Mouse (Mus musculus) embryonic facial prominence, embryonic 13.5 days (tissue): ENCODE measurements at regions not wholly inside any gene's neighbourhood (a gene's known extent, or its start where the extent isn't known, plus 50 kb on each side); places are given as distances from the start of the nearest gene placed in this dataset.

Experiments
- ATAC-seq: fragments of 200-750 bp; cut with Nextera tagmentation; 2 replicates; pipeline ENCODE4 v1.8.0; 2017; ENCODE audit warnings: low read depth; ENCODE audit not compliant: insufficient number of reproducible peaks, insufficient read depth, low FRiP score, low TSS enrichment
- H3K27ac ChIP-seq: fragments of 300-500 bp; sonication (generic); 2 replicates; pipeline ENCODE4 v1.5.1; 2015; ENCODE audit warnings: moderate library complexity, mild to moderate bottlenecking, inconsistent platforms
- H3K27me3 ChIP-seq: fragments of 300-500 bp; sonication (generic); 2 replicates; pipeline ENCODE4 v1.6.1; 2015; ENCODE audit warnings: mild to moderate bottlenecking, inconsistent platforms
- H3K36me3 ChIP-seq: fragments of 300-500 bp; sonication (generic); 2 replicates; pipeline ENCODE4 v1.6.1; 2015; ENCODE audit warnings: mild to moderate bottlenecking, inconsistent platforms
- H3K4me1 ChIP-seq: fragments of 300-500 bp; sonication (generic); 2 replicates; pipeline ENCODE4 v1.6.1; 2015; ENCODE audit warnings: inconsistent platforms
- H3K4me2 ChIP-seq: fragments of 300-500 bp; sonication (generic); 2 replicates; pipeline ENCODE4 v1.6.1; 2015; ENCODE audit warnings: moderate library complexity, mild to moderate bottlenecking, inconsistent platforms
- H3K4me3 ChIP-seq: fragments of 300-500 bp; sonication (generic); 2 replicates; pipeline ENCODE4 v1.5.1; 2015; ENCODE audit warnings: mild to moderate bottlenecking, inconsistent platforms
- H3K9ac ChIP-seq: fragments of 300-500 bp; sonication (generic); 2 replicates; pipeline ENCODE4 v1.6.1; 2015; ENCODE audit warnings: mild to moderate bottlenecking, inconsistent platforms
- H3K9me3 ChIP-seq: fragments of 300-500 bp; sonication (generic); 2 replicates; pipeline ENCODE4 v1.6.1; 2016; ENCODE audit warnings: inconsistent platforms
- WGBS: fragments of 180-500 bp; shearing (Covaris S2); methylation state at CpG from one replicate; pipeline ENCODE4 v1.1.7; 2015; ENCODE audit warnings: mixed read lengths; 5-methylcytosine and 5-hydroxymethylcytosine counted together

DNA sequence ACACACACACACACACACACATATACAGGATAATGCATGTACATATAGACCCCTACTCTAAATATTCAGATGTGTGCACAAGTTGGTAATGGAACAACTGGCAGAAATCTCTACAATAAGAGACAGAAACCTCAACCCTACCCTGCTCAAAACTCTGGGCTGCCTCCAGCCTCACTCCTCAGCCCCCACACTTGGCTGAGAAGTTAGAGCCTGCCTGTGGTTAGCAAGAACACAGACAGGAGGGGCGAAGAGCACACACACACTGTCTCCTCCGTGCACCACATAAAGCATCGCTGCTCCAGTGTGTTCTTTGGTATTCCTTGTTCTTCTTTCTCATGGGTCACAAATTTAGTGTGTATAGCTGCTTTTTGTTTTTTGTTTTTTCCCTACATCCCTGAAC lies 382.0 kb upstream of the Sox9 start:
- no peak overlapping the region for H3K27ac ChIP-seq
- no peaks in the 10 kb centered on the region for H3K36me3 ChIP-seq
- ATAC-seq = no peak
- H3K4me2 ChIP-seq = no peak overlapping the region
- WGBS = 84% methylated on average over 3 of the region's 3 CpGs
- peaks cover 10% of the 10 kb centered on the region for H3K27me3 ChIP-seq
- no peak overlapping the region for H3K9ac ChIP-seq
- H3K4me1 ChIP-seq = no peaks in the 10 kb centered on the region
- no peaks in the 10 kb centered on the region for H3K9me3 ChIP-seq
- H3K4me3 ChIP-seq = no peak overlapping the region

DNA sequence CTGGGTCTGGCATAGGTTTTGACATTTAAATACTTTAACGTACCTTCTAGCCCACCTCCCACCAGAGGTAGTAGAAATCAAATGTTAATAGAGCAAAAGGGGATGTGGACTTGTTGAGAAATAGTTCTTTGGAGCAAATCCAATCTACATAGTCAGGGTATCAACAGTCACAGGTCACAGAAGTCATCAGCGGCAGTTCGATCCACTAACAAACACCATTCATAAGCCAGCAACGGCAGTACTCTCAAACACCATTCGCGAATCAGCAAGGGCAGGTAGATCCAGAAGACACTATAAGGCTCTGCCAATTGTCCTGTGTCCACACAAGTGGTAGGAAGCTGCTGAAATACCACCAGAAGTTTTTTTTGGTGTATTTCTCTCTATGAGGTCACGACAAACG lies 374.3 kb upstream of the Sox9 start:
- H3K9ac ChIP-seq = no peak overlapping the region
- WGBS = 94% methylated on average over 8 of the region's 8 CpGs
- H3K4me3 ChIP-seq = no peak overlapping the region
- H3K27me3 ChIP-seq = peaks cover 41% of the 10 kb centered on the region
- no peak overlapping the region for H3K4me2 ChIP-seq
- H3K9me3 ChIP-seq = no peaks in the 10 kb centered on the region
- no peaks in the 10 kb centered on the region for H3K36me3 ChIP-seq
- H3K4me1 ChIP-seq = peaks cover 6% of the 10 kb centered on the region
- H3K27ac ChIP-seq = no peak overlapping the region
- ATAC-seq = no peak

DNA sequence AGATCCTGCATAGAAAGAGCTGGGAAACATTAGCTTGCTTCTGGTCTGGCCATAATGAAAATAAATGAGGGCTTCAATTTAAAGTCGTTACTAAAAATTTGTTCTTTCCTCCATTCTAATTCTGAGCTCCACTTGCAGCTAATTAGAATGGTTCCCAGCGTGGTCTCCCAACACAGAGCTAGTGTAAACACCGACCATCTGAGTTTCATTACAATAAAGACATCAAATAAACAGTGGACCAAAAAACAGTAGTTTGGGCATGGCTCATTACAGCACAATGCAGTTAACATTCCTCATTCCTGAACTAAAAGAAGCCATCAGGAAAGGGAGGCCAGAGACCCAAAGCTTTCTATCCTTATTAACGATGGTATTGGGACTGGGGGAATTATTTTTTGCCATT lies 369.6 kb upstream of the Sox9 start:
- Histone ChIP-seq H3K36me3 (no peaks in the 10 kb centered on the region), H3K27me3 (peaks cover 60% of the 10 kb centered on the region), H3K4me3 (no peak overlapping the region), H3K4me1 (peaks cover 6% of the 10 kb centered on the region), H3K27ac (no peak overlapping the region), H3K9ac (no peak overlapping the region), H3K4me2 (no peak overlapping the region), H3K9me3 (no peaks in the 10 kb centered on the region; the same call in 1 of the 2 replicates)
- ATAC-seq = no peak
- WGBS = 11% methylated on average over 4 of the region's 4 CpGs

DNA sequence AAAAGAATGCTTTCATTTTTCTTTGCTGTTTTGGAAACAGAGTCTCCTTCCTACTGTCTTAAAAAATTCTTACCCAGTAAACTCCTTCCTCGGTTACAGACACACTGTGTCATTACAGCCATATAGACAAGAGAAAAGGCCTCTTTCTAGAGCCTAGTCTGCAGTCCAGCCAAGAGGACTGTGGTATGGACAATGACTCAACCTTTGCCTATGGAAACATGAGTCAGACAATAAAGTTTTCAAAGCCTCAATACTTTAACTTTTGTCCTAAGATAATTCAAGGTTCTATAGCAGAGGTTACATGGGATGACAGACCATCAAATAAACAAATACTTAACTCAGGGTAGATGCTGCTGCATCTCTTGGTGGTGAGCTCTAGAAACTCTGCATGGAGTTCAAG lies 339.4 kb upstream of the Sox9 start:
- no peaks in the 10 kb centered on the region for H3K36me3 ChIP-seq
- H3K4me2 ChIP-seq = no peak overlapping the region
- H3K9me3 ChIP-seq = no peaks in the 10 kb centered on the region
- H3K4me3 ChIP-seq = no peak overlapping the region
- 76% methylated on average over 1 of the region's 1 CpGs for WGBS
- no peak overlapping the region for H3K27ac ChIP-seq
- H3K9ac ChIP-seq = no peak overlapping the region
- H3K27me3 ChIP-seq = no peaks in the 10 kb centered on the region
- no peak for ATAC-seq
- no peaks in the 10 kb centered on the region for H3K4me1 ChIP-seq

DNA sequence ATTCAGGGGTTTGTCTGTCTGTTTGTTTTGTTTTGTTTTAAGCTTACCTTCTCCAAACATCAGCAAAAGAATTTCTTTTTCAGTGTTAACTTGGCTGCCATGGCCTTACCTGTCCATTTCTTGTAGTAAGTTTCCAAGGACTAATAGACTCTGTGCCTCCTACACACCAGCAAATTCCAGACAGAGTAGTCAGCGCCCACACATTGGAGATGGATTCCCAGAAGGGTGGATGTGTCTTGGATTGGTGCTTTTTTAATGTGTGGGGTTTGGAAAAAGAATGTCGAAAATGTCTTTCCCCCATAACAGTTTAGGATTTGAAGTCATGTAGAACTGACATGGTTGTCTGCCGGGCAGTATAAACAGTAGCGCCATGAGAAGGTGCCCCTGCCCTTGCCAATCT lies 338.1 kb upstream of the Sox9 start:
- Histone ChIP-seq H3K27ac (no peak overlapping the region), H3K9me3 (no peaks in the 10 kb centered on the region), H3K4me3 (no peak overlapping the region), H3K4me1 (no peaks in the 10 kb centered on the region), H3K36me3 (no peaks in the 10 kb centered on the region), H3K4me2 (no peak overlapping the region), H3K9ac (no peak overlapping the region), H3K27me3 (no peaks in the 10 kb centered on the region)
- 86% methylated on average over 4 of the region's 4 CpGs for WGBS
- no peak for ATAC-seq

DNA sequence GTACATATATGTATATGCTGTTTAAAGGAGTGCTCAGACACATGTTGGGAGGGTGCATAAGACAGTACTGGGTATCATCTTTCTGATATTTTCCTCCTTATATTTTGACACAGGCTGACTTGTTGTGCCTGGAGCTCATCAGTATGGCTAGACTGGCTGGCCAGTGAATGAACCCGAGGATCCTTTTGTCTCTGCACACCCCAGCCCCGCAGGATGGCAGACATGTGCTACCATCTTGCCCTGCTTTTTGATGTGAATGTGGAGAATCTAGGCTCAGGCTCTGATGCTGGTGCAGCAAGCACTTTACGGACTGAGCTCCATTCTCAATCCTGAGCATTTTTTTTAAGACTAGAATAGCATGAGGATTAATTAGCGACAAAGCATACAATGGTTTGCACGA lies 332.4 kb upstream of the Sox9 start:
- no peak overlapping the region for H3K27ac ChIP-seq
- 22% methylated on average over 5 of the region's 5 CpGs for WGBS
- ATAC-seq = no peak

DNA sequence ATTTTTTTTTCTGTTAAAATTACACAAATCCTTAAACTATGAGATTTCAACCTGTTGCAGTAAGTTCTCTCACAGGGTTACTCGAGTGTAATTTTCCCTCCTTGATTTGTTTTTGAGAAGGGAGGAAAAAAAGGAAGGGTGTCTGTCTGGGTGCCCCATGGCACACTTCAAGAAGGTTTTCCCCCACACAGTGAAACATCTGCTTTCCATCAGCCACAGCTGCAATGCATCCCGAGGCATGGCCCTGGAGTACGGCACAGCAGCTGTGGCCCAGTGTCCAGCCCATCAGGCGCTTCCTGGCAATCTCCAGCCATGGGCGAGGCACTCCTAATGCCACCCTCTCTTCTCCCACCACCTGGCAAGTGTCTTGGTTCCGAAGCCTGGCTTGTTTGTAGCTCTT lies 331.8 kb upstream of the Sox9 start:
- no peak overlapping the region for H3K4me3 ChIP-seq
- no peaks in the 10 kb centered on the region for H3K9me3 ChIP-seq
- H3K27me3 ChIP-seq = no peaks in the 10 kb centered on the region
- peaks cover 9% of the 10 kb centered on the region for H3K4me1 ChIP-seq
- WGBS = 20% methylated on average over 6 of the region's 6 CpGs
- H3K27ac ChIP-seq = no peak overlapping the region
- no peak overlapping the region for H3K4me2 ChIP-seq
- H3K9ac ChIP-seq = no peak overlapping the region
- H3K36me3 ChIP-seq = no peaks in the 10 kb centered on the region
- ATAC-seq = no peak

More for the DNA sequence above, 332.4 kb upstream of the Sox9 start:
- Histone ChIP-seq H3K4me3 (no peak overlapping the region), H3K9me3 (no peaks in the 10 kb centered on the region), H3K36me3 (no peaks in the 10 kb centered on the region), H3K4me1 (peaks cover 9% of the 10 kb centered on the region), H3K4me2 (no peak overlapping the region), H3K9ac (no peak overlapping the region), H3K27me3 (no peaks in the 10 kb centered on the region)

DNA sequence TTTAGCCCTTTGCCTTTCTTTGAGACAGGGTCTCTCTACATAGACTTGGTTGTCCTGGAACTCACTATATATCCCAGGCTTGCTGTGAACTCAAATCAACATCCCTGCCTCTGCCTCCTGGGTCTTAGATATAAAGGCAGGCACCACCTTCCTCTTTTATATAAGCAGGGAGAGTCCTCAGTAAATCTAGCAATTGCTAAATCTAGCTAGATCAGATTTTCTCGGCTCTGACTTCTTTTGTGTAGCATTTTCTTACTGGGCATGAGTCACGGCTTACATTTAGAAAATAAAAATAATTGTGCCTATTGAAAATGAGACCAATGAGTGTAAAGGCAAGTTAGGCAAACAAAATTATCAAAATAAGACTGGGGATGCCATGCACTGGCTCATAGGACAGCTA lies 323.9 kb upstream of the Sox9 start:
- no peaks in the 10 kb centered on the region for H3K4me1 ChIP-seq
- no peaks in the 10 kb centered on the region; the same call in 1 of the 2 replicates for H3K27me3 ChIP-seq
- H3K4me3 ChIP-seq = no peak overlapping the region
- no peak overlapping the region for H3K27ac ChIP-seq
- H3K36me3 ChIP-seq = no peaks in the 10 kb centered on the region
- ATAC-seq = no peak
- no peaks in the 10 kb centered on the region for H3K9me3 ChIP-seq
- H3K9ac ChIP-seq = no peak overlapping the region
- no peak overlapping the region for H3K4me2 ChIP-seq
- WGBS = 69% methylated on average over 2 of the region's 2 CpGs

DNA sequence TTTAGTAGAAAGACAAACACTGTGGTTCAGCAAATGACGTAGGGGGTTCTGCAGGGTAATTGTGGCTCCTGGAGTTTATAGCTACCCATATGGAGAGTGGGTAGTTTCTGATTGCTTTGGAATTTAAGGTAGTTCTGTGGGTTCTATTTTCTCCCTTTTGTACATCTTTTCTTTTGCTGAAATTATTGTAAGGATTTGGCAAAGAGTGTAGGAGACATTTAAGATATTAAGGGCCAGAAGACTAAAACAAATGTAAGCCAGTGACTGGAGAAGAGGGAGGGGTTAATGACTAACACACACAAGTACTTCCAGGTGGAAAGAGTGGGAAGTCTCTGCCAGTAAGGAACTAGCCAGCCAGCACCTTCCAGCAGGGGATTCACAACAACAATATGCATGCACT lies 318.9 kb upstream of the Sox9 start:
- H3K27ac ChIP-seq = no peak overlapping the region
- H3K4me1 ChIP-seq = no peaks in the 10 kb centered on the region
- H3K9ac ChIP-seq = no peak overlapping the region
- no peak overlapping the region for H3K4me2 ChIP-seq
- no peak for ATAC-seq
- no peak overlapping the region for H3K4me3 ChIP-seq
- H3K27me3 ChIP-seq = no peaks in the 10 kb centered on the region; the same call in 1 of the 2 replicates
- 56% methylated on average over 1 of the region's 1 CpGs for WGBS
- H3K36me3 ChIP-seq = no peaks in the 10 kb centered on the region
- no peaks in the 10 kb centered on the region for H3K9me3 ChIP-seq

DNA sequence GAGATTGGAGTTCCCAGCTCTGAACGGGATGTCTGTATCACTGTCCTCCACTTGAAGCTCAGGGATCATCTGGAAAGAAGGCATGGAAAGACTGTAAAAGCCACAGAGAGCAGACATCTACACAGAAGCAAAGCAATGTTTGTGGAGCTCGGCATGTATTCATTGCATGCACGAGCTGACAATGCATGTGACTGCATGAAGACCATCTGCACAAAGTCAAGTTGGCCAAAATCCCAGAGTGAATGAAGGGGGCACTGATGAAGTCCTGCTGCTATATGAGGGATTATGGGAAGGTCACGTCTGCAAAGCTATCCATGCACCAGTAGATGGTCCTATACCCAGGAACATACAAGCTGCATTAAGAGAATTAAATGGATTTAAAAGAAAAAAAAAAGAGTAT lies 317.6 kb upstream of the Sox9 start:
- H3K4me3 ChIP-seq = no peak overlapping the region
- no peaks in the 10 kb centered on the region for H3K4me1 ChIP-seq
- WGBS = 88% methylated on average over 4 of the region's 4 CpGs

DNA sequence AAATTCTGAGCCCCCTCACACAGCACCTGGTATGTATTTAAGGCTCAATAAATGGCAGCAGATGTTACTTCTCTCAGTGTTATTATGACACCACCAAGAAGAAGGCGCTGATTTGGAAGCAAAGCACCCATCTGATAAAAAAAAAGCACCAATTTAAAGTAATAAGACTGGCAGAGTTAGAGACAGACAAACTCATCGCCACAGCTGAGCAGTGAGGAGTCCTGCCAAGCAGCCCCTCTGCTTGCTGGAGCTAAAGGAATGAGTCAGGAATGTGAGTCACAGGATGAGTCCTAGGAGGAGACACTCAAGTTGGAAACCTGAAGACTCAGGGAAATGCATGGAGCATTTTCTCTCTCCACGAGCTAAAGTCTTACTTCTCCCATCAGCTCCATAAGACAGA lies 311.7 kb upstream of the Sox9 start:
- ATAC-seq = no peak
- WGBS = 34% methylated on average over 3 of the region's 3 CpGs

More for the DNA sequence above, 317.6 kb upstream of the Sox9 start:
- no peaks in the 10 kb centered on the region; the same call in 1 of the 2 replicates for H3K27me3 ChIP-seq
- H3K9me3 ChIP-seq = no peaks in the 10 kb centered on the region
- H3K27ac ChIP-seq = no peak overlapping the region
- no peak overlapping the region for H3K9ac ChIP-seq
- H3K4me2 ChIP-seq = no peak overlapping the region
- ATAC-seq = no peak
- no peaks in the 10 kb centered on the region for H3K36me3 ChIP-seq

DNA sequence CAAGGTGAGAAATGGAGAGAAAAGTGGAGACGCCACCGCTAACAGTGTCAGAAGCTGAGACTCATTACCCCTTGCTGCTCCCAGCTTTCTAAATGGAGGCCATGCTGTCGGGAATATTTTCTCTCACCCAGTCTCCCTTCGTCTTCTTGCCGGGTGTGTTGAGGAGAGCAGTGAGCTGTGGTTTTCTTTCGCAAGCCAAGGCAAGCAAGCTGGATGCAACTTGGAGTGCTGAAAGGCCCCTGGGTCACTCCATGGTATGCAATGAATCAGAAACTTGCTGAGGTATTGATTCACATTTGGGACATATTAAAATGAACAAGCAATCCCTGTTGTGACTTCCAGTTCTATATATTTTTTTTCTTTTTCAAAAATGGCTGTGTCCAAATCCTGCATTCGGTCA lies 308.8 kb upstream of the Sox9 start:
- Histone ChIP-seq H3K27ac (no peak overlapping the region), H3K4me3 (no peak overlapping the region), H3K27me3 (no peaks in the 10 kb centered on the region), H3K4me2 (no peak overlapping the region), H3K9me3 (no peaks in the 10 kb centered on the region), H3K4me1 (no peaks in the 10 kb centered on the region), H3K36me3 (no peaks in the 10 kb centered on the region), H3K9ac (no peak overlapping the region)
- WGBS = 63% methylated on average over 7 of the region's 7 CpGs
- ATAC-seq = no peak

More for the DNA sequence above, 311.7 kb upstream of the Sox9 start:
- no peaks in the 10 kb centered on the region for H3K36me3 ChIP-seq
- H3K4me1 ChIP-seq = no peaks in the 10 kb centered on the region
- no peaks in the 10 kb centered on the region for H3K9me3 ChIP-seq
- no peak overlapping the region for H3K9ac ChIP-seq
- no peak overlapping the region for H3K4me2 ChIP-seq
- H3K27ac ChIP-seq = no peak overlapping the region
- H3K4me3 ChIP-seq = no peak overlapping the region
- H3K27me3 ChIP-seq = no peaks in the 10 kb centered on the region

DNA sequence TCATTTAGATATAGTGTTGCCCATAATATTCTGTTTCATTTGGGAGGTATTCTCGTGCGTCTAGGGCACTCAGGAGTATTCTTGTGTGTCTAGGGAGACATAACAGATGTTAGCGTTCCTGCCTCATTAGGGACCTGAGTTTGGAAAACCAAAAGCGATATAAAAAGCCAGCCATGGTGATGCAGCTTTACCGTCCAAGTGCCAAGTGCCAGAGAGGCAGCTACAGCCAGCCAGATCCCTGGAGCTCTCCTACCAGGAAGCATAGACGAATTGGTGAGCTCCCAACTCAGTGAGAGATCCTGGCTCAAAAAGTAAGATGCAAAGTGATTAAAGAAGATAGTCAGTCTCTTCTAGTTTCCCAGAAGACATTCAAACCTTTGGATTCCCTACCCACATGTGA lies 308.3 kb upstream of the Sox9 start:
- no peak overlapping the region for H3K4me2 ChIP-seq
- H3K27ac ChIP-seq = no peak overlapping the region
- H3K36me3 ChIP-seq = no peaks in the 10 kb centered on the region
- 62% methylated on average over 6 of the region's 6 CpGs for WGBS
- H3K9ac ChIP-seq = no peak overlapping the region
- no peak for ATAC-seq
- H3K9me3 ChIP-seq = no peaks in the 10 kb centered on the region
- H3K4me1 ChIP-seq = no peaks in the 10 kb centered on the region
- no peak overlapping the region for H3K4me3 ChIP-seq
- no peaks in the 10 kb centered on the region for H3K27me3 ChIP-seq
